Mouse (Mus musculus): Measurements from ENCODE around the gene Cdh9. TPM values are rescaled to one million over a fixed set of nuclear protein-coding genes. Genes with fewer than 3 reads are reported as not detected.

The Cdh9 gene
- polyA plus RNA-seq, 1 experiment from 2014 or later = 0.65 TPM

DNA sequence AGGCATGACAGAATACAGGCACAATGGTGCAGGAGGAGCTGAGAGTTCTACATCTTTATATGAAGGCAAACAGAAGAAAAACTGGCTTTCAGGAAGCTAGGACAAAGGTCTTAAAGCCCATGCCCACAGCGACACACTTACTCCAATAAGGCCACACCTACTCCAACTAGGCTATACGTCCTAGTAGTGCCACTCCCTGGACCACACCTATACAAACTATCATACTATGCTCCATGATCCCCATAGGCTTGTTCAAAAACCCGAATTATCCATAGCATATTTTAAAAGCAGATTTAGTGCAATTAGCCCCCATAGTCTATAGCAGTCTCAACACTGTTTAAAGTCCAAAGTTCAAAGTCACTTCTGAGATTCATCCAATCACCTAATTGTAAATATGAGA is 154.0 kb downstream of the Cdh9 start:
- Histone ChIP-seq H3K36me3 (no peaks in the 10 kb centered on the region), H3K4me1 (replicated peaks) (no peaks in the 10 kb centered on the region), H3K9ac (no peak overlapping the region), H3K4me3 (replicated peaks) (no peak overlapping the region), H3K27ac (no peak overlapping the region), H3K4me2 (replicated peaks) (no peak overlapping the region), H3K27me3 (replicated peaks) (no peaks in the 10 kb centered on the region), H3K9me3 (no peaks in the 10 kb centered on the region)
- ATAC-seq = peak; percentile 56
- 58% methylated on average over 3 of the region's 3 CpGs for WGBS

DNA sequence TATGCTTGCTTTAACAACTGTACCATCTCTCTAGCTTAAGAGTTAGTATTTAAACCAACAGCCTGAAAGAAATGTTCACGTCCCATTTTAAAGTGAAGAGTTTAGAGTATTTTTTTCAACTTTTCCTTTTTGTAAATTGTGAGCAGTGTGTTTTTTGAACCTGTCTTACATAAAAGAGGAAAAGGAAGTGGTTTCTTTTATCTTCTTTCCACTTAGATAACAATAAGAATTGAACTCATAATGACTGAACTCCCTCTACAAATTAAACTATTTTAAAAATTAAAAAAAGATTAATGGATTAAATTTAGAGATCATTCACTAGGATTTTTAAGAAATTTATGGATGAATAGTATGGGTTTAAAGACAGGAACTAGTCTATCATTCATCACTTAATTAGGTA is 168.1 kb downstream of the Cdh9 start:
- Histone ChIP-seq H3K9me3 (no peaks in the 10 kb centered on the region), H3K4me1 (replicated peaks) (no peaks in the 10 kb centered on the region), H3K4me2 (replicated peaks) (no peak overlapping the region), H3K36me3 (no peaks in the 10 kb centered on the region), H3K9ac (no peak overlapping the region), H3K27ac (no peak overlapping the region), H3K27me3 (replicated peaks) (no peaks in the 10 kb centered on the region), H3K4me3 (replicated peaks) (no peak overlapping the region)
- no peak for ATAC-seq
- 83% methylated on average over 1 of the region's 1 CpGs for whole genome bisulfite sequencing

Measured in intestine, embryonic 15.5 days (tissue).